Mouse (Mus musculus): ENCODE data around the gene Gemin7. TPM values are rescaled to one million over a fixed set of nuclear protein-coding genes. Genes with fewer than 3 reads are reported as not detected.

Gene Gemin7
- polyA plus RNA-seq (2012; rRNA removed) = 70.6 and 75.8 TPM in 2 replicates
- 171 TPM in 2 replicates for polyA plus RNA-seq (2014; fragmentation: Nextera tagmentation; extraction: Ambion mirVana)

- 1% methylated on average over 34 of the region's 56 CpGs for WGBS
- Histone ChIP-seq H3K4me3 (replicated peaks; ENCODE audit: low read length) (peak within 1 kb of the TSS; percentile 39), H3K4me2 (replicated peaks; ENCODE audit: low read depth, low read length, severe bottlenecking) (peak within 1 kb of the TSS; percentile 66), H3K36me3 (ENCODE audit: control insufficient read depth, insufficient read depth, low read length) (peaks cover 25% of the 10 kb centered on the region), H3K9ac (ENCODE audit: low read depth, low read length, severe bottlenecking) (peak within 1 kb of the TSS; percentile 48), H3K4me1 (ENCODE audit: control insufficient read depth, insufficient read depth, low read length) (peaks cover 3% of the 10 kb centered on the region), H3K9me3 (ENCODE audit: control insufficient read depth, low read length) (no peaks in the 10 kb centered on the region), H3K27me3 (ENCODE audit: control insufficient read depth, insufficient read depth, low read length) (peaks cover 28% of the 10 kb centered on the region), H3K27ac (replicated peaks; ENCODE audit: low read depth, low read length) (no peak within 1 kb of the TSS)
- no peak for TF ChIP-seq POLR2A (IDR thresholded peaks at IDR 0.05; ENCODE audit: borderline replicate concordance, extremely low read depth, insufficient read depth, insufficient read length)
- no peak for ATAC-seq (ENCODE audit: low FRiP score, low read depth)
- no peak for DNase-seq (ENCODE audit: low spot score)
Measured at GRCm38 (mm10) chr7:19577141-19577852, at the start of gene Gemin7, which contains the start of gene Zfp296. Gemin7 (minus strand) TSS chr7:19577595. Zfp296 (plus strand) TSS chr7:19577287.

- H3K4me3 ChIP-seq (replicated peaks; ENCODE audit: low read length) = no peak overlapping the region
- 73% methylated on average over 2 of the region's 2 CpGs for WGBS
- H3K9ac ChIP-seq (ENCODE audit: low read depth, low read length, severe bottlenecking) = no peak overlapping the region
- no peak overlapping the region for H3K27ac ChIP-seq (replicated peaks; ENCODE audit: low read depth, low read length)
- H3K4me1 ChIP-seq (ENCODE audit: control insufficient read depth, insufficient read depth, low read length) = 0 out of 2 replicates have a peak, but pooled peaks cover 2% of the 10 kb centered on the region
- ATAC-seq (ENCODE audit: low FRiP score, low read depth) = no peak
- TF ChIP-seq POLR2A (IDR thresholded peaks at IDR 0.05; ENCODE audit: borderline replicate concordance, extremely low read depth, insufficient read depth, insufficient read length) = no peak
- no peaks in the 10 kb centered on the region for H3K9me3 ChIP-seq (ENCODE audit: control insufficient read depth, low read length)
- H3K36me3 ChIP-seq (ENCODE audit: control insufficient read depth, insufficient read depth, low read length) = 0 out of 2 replicates have a peak, but pooled peaks cover 3% of the 10 kb centered on the region
- no peaks in the 10 kb centered on the region for H3K27me3 ChIP-seq (ENCODE audit: control insufficient read depth, insufficient read depth, low read length)
- no peak overlapping the region for H3K4me2 ChIP-seq (replicated peaks; ENCODE audit: low read depth, low read length, severe bottlenecking)
- DNase-seq (ENCODE audit: low spot score) = no peak
Measured at GRCm38 (mm10) chr7:19623433-19623832, 46.0 kb upstream of the Gemin7 start.

- Histone ChIP-seq H3K27ac (replicated peaks; ENCODE audit: low read depth, low read length) (no peak overlapping the region), H3K9me3 (ENCODE audit: control insufficient read depth, low read length) (no peaks in the 10 kb centered on the region), H3K27me3 (ENCODE audit: control insufficient read depth, insufficient read depth, low read length) (no peaks in the 10 kb centered on the region), H3K4me2 (replicated peaks; ENCODE audit: low read depth, low read length, severe bottlenecking) (no peak overlapping the region), H3K36me3 (ENCODE audit: control insufficient read depth, insufficient read depth, low read length) (0 out of 2 replicates have a peak, but pooled peaks cover 3% of the 10 kb centered on the region), H3K4me3 (replicated peaks; ENCODE audit: low read length) (no peak overlapping the region), H3K9ac (ENCODE audit: low read depth, low read length, severe bottlenecking) (no peak overlapping the region), H3K4me1 (ENCODE audit: control insufficient read depth, insufficient read depth, low read length) (0 out of 2 replicates have a peak, but pooled peaks cover 2% of the 10 kb centered on the region)
- DNase-seq (ENCODE audit: low spot score) (no peak), ATAC-seq (ENCODE audit: low FRiP score, low read depth) (no peak)
- WGBS = 21% methylated on average over 6 of the region's 6 CpGs
- TF ChIP-seq POLR2A (IDR thresholded peaks at IDR 0.05; ENCODE audit: borderline replicate concordance, extremely low read depth, insufficient read depth, insufficient read length) = no peak
Measured at GRCm38 (mm10) chr7:19622241-19622640, 44.8 kb upstream of the Gemin7 start.

GRCm38 (mm10) chr7:19620811-19621210, 43.4 kb upstream of the Gemin7 start:
- no peak overlapping the region for H3K27ac ChIP-seq (replicated peaks; ENCODE audit: low read depth, low read length)
- no peaks in the 10 kb centered on the region for H3K9me3 ChIP-seq (ENCODE audit: control insufficient read depth, low read length)
- no peaks in the 10 kb centered on the region for H3K27me3 ChIP-seq (ENCODE audit: control insufficient read depth, insufficient read depth, low read length)
- 90% methylated on average over 7 of the region's 7 CpGs for WGBS
- ATAC-seq (ENCODE audit: low FRiP score, low read depth) (no peak), DNase-seq (ENCODE audit: low spot score) (no peak)
- no peak overlapping the region for H3K4me3 ChIP-seq (replicated peaks; ENCODE audit: low read length)
- no peak overlapping the region for H3K9ac ChIP-seq (ENCODE audit: low read depth, low read length, severe bottlenecking)
- 0 out of 2 replicates have a peak, but pooled peaks cover 3% of the 10 kb centered on the region for H3K36me3 ChIP-seq (ENCODE audit: control insufficient read depth, insufficient read depth, low read length)
- no peak overlapping the region for H3K4me2 ChIP-seq (replicated peaks; ENCODE audit: low read depth, low read length, severe bottlenecking)
- 0 out of 2 replicates have a peak, but pooled peaks cover 2% of the 10 kb centered on the region for H3K4me1 ChIP-seq (ENCODE audit: control insufficient read depth, insufficient read depth, low read length)
- no peak for TF ChIP-seq POLR2A (IDR thresholded peaks at IDR 0.05; ENCODE audit: borderline replicate concordance, extremely low read depth, insufficient read depth, insufficient read length)

GRCm38 (mm10) chr7:19619004-19619801, 41.8 kb upstream of the Gemin7 start:
- DNase-seq (ENCODE audit: low spot score) (peak; percentile 83), ATAC-seq (ENCODE audit: low FRiP score, low read depth) (peak; percentile 78)
- H3K4me2 ChIP-seq (replicated peaks; ENCODE audit: low read depth, low read length, severe bottlenecking) = peak overlapping the region; percentile 54
- H3K36me3 ChIP-seq (ENCODE audit: control insufficient read depth, insufficient read depth, low read length) = 0 out of 2 replicates have a peak, but pooled peaks cover 3% of the 10 kb centered on the region
- no peak overlapping the region for H3K27ac ChIP-seq (replicated peaks; ENCODE audit: low read depth, low read length)
- H3K27me3 ChIP-seq (ENCODE audit: control insufficient read depth, insufficient read depth, low read length) = no peaks in the 10 kb centered on the region
- H3K9ac ChIP-seq (ENCODE audit: low read depth, low read length, severe bottlenecking) = peak overlapping the region; percentile 57
- H3K9me3 ChIP-seq (ENCODE audit: control insufficient read depth, low read length) = no peaks in the 10 kb centered on the region
- H3K4me1 ChIP-seq (ENCODE audit: control insufficient read depth, insufficient read depth, low read length) = 0 out of 2 replicates have a peak, but pooled peaks cover 2% of the 10 kb centered on the region
- TF ChIP-seq POLR2A (IDR thresholded peaks at IDR 0.05; ENCODE audit: borderline replicate concordance, extremely low read depth, insufficient read depth, insufficient read length) = no peak
- peak overlapping the region; percentile 28 for H3K4me3 ChIP-seq (replicated peaks; ENCODE audit: low read length)
- WGBS = 9% methylated on average over 31 of the region's 35 CpGs

Data from limb, embryonic 14.5 days (tissue).